Mouse (Mus musculus) heart, embryonic 15.5 days (tissue): ENCODE results near the gene Cdh23. TPM values are rescaled to one million over a fixed set of nuclear protein-coding genes. Genes with fewer than 3 reads are reported as not detected.
"Not testable (repeated sequence)": the region's sequence is repeated elsewhere in the genome, so short reads cannot be mapped to it uniquely, and the experiment has no call there.

Source experiments
- ATAC-seq: fragments of 200-750 bp; cut with Nextera tagmentation; replicated peaks from 2 replicates; pipeline ENCODE4 v1.8.0; 2017; ENCODE audit warnings: low read depth, moderate TSS enrichment; ENCODE audit not compliant: insufficient number of reproducible peaks, insufficient read depth, low FRiP score
- H3K27ac ChIP-seq: fragments of 300-500 bp; sonication (generic); 2 replicates; pipeline ENCODE4 v1.5.1; 2015; ENCODE audit warnings: mild to moderate bottlenecking, inconsistent platforms
- H3K27me3 ChIP-seq: fragments of 300-500 bp; sonication (generic); 2 replicates; pipeline ENCODE4 v1.6.1; 2015; ENCODE audit warnings: inconsistent platforms
- H3K36me3 ChIP-seq: fragments of 300-500 bp; sonication (generic); 2 replicates; pipeline ENCODE4 v1.6.1; 2015; ENCODE audit warnings: mild to moderate bottlenecking, inconsistent platforms
- H3K4me1 ChIP-seq: fragments of 300-500 bp; sonication (generic); replicated peaks from 2 replicates; pipeline ENCODE4 v1.6.1; 2015; ENCODE audit warnings: inconsistent platforms
- H3K4me2 ChIP-seq: fragments of 300-500 bp; sonication (generic); 2 replicates; pipeline ENCODE4 v1.6.1; 2015; ENCODE audit warnings: inconsistent platforms, mild to moderate bottlenecking, moderate library complexity
- H3K4me3 ChIP-seq: fragments of 300-500 bp; sonication (generic); 2 replicates; pipeline ENCODE4 v1.5.1; 2015; ENCODE audit warnings: mild to moderate bottlenecking, inconsistent platforms
- H3K9ac ChIP-seq: fragments of 300-500 bp; sonication (generic); 2 replicates; pipeline ENCODE4 v1.6.1; 2015; ENCODE audit warnings: mild to moderate bottlenecking, inconsistent platforms
- H3K9me3 ChIP-seq: fragments of 300-500 bp; sonication (generic); replicated peaks from 2 replicates; pipeline ENCODE4 v1.6.1; 2016; ENCODE audit warnings: inconsistent platforms
- WGBS: fragments of 180-500 bp; shearing (Covaris S2); methylation state at CpG from one replicate; pipeline ENCODE4 v1.1.7; 2015; ENCODE audit warnings: mixed read lengths; 5-methylcytosine and 5-hydroxymethylcytosine counted together
- polyA plus RNA-seq: library from polyadenylated mRNA; unstranded; fragments of >200 nt; fragmentation: Nextera tagmentation; extraction: Ambion mirVana; gene quantifications from 2 replicates; pipeline ENCODE4 v1.2.1, GENCODE M21; 2015

Gene Cdh23
- polyA plus RNA-seq = 0.50 and 1.4 TPM in 2 replicates

DNA sequence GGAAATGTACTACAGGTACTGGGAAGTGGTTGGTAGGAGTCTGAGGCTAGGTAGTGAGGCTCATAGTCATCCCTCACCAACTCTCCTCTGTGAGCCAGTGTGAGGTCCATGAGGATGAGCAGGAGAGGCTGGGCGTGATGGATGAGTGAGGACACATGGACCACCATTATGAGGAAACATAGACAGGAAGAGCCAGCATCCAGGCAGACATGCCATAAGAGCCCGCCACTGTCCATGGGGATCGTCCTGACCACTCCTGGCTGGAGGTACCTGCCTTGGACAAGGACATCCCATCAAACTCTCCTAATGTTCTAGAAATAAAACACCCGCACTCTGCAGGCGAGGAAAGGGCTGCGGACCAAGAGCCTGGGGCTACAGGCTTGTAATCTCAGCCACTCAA lies at the start of gene Cdh23:
TSS of gene Cdh23 (minus strand) at position 101 of the 400 bp plus-strand sequence.
- H3K4me1 ChIP-seq = no peaks in the 10 kb centered on the region
- H3K9me3 ChIP-seq = no peaks in the 10 kb centered on the region
- H3K9ac ChIP-seq = no peak within 1 kb of the TSS
- H3K4me2 ChIP-seq = no peak within 1 kb of the TSS
- WGBS = 85% methylated on average over 6 of the region's 6 CpGs
- no peak within 1 kb of the TSS for H3K4me3 ChIP-seq
- no peak for ATAC-seq
- H3K27me3 ChIP-seq = peaks cover 24% of the 10 kb centered on the region
- H3K27ac ChIP-seq = no peak within 1 kb of the TSS
- H3K36me3 ChIP-seq = no peaks in the 10 kb centered on the region

DNA sequence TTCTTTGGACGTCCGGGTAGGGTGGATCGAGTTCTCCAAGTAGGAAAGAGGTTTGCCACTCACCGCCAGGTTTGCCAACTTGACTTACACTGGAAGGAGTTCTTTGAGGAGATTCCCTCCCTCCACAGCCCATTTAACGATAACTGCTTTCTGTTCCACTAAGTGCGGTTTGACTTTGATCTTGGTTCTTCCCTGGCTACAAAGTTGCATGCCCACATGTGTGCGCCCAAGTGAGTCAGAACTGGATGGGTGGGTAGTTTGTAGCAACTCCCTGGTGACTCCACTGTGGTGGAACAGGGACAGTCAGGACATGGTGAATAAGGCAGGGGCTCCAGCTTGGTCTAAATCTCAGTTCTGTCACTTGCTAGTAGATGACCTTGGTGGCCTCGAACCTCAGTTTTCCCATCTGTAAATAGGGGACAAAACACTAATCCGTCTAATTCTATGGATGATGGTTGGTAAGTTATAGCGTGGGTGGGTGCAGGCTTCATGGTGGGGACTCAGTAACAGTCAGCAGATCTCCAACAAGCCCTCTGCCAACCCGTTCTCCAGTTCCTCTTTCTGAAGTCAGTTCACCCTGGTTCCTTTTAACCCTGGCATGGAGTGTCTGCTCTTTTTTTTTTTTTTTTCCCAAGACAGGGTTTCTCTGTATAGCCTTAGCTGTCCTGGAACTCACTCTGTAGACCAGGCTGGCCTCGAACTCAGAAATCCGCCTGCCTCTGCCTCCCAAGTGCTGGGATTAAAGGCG lies 48.4 kb upstream of the Cdh23 start:
- Histone ChIP-seq H3K4me3 (no peak overlapping the region), H3K9me3 (no peaks in the 10 kb centered on the region), H3K36me3 (no peaks in the 10 kb centered on the region), H3K4me1 (0 out of 2 replicates have a peak, but pooled peaks cover 6% of the 10 kb centered on the region), H3K4me2 (no peak overlapping the region), H3K27me3 (no peaks in the 10 kb centered on the region), H3K27ac (no peak overlapping the region), H3K9ac (no peak overlapping the region)
- 87% methylated on average over 14 of the region's 14 CpGs for WGBS
- no peak for ATAC-seq

- no peak overlapping the region for H3K4me2 ChIP-seq
- 63% methylated on average over 9 of the region's 9 CpGs for WGBS
- H3K27ac ChIP-seq = no peak overlapping the region
- no peaks in the 10 kb centered on the region for H3K27me3 ChIP-seq
- no peaks in the 10 kb centered on the region for H3K36me3 ChIP-seq
- no peak for ATAC-seq
- no peak overlapping the region for H3K9ac ChIP-seq
- no peak overlapping the region for H3K4me3 ChIP-seq
- 0 out of 2 replicates have a peak, but pooled peaks cover 6% of the 10 kb centered on the region for H3K4me1 ChIP-seq
- no peaks in the 10 kb centered on the region for H3K9me3 ChIP-seq
These were observed 47.4 kb upstream of the Cdh23 start for GRCm38 (mm10) chr10:60743681-60744080.

DNA sequence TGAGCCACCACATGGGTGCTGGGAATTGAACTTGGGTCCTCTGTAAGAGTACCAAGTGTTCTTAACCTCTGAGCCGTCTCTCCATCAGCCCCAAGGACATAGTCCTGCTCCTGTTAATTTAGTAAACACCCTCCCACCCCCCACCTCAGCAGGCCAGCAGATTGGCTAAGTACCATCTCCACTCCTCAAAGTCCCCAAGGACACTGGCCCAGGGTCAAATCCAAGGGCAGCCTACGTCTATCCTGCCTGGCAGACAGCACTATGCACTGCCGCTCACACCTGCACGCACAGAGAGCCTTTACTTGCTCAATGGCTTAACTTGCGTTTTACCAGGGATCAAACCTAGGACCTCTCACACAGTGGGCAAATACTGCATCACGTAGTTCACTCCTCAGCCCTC lies 46.7 kb upstream of the Cdh23 start:
- no peaks in the 10 kb centered on the region for H3K9me3 ChIP-seq
- H3K9ac ChIP-seq = no peak overlapping the region
- no peak for ATAC-seq
- WGBS = 73% methylated on average over 6 of the region's 6 CpGs
- no peaks in the 10 kb centered on the region for H3K36me3 ChIP-seq
- H3K4me3 ChIP-seq = no peak overlapping the region
- H3K4me2 ChIP-seq = no peak overlapping the region
- 0 out of 2 replicates have a peak, but pooled peaks cover 6% of the 10 kb centered on the region for H3K4me1 ChIP-seq
- H3K27ac ChIP-seq = no peak overlapping the region
- no peaks in the 10 kb centered on the region for H3K27me3 ChIP-seq

- H3K4me1 ChIP-seq, H3K4me2 ChIP-seq, H3K36me3 ChIP-seq, H3K27ac ChIP-seq, ATAC-seq, H3K9me3 ChIP-seq, H3K9ac ChIP-seq, H3K27me3 ChIP-seq, H3K4me3 ChIP-seq: not testable (repeated sequence)
- 76% methylated on average over 1 of the region's 1 CpGs for WGBS
These were observed 46.0 kb upstream of the Cdh23 start for GRCm38 (mm10) chr10:60742296-60742695.

DNA sequence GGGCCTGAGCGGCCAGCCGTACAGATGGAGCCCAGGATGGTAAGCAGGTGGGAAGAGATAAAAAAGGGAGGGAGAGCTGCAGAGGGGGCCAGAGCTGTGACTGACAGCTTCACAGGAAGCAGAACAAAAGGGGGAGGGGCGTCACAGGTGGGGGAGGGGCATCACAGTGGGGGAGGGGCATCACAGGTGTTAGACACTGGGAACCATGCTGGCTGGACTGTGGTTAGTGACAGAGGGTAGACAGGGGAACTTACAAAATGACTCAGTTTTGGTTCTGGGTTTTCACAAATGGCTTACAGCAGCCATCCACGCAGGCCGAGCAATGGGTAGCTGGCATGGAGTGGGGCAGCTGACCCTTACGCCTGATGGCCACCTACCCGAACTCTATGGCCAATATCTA lies 45.1 kb upstream of the Cdh23 start:
- H3K9me3 ChIP-seq = no peaks in the 10 kb centered on the region
- no peak overlapping the region for H3K4me2 ChIP-seq
- WGBS = 77% methylated on average over 7 of the region's 7 CpGs
- no peak for ATAC-seq
- peaks cover 7% of the 10 kb centered on the region for H3K4me1 ChIP-seq
- H3K27ac ChIP-seq = no peak overlapping the region
- no peaks in the 10 kb centered on the region for H3K36me3 ChIP-seq
- no peak overlapping the region for H3K4me3 ChIP-seq
- no peaks in the 10 kb centered on the region for H3K27me3 ChIP-seq
- H3K9ac ChIP-seq = no peak overlapping the region

DNA sequence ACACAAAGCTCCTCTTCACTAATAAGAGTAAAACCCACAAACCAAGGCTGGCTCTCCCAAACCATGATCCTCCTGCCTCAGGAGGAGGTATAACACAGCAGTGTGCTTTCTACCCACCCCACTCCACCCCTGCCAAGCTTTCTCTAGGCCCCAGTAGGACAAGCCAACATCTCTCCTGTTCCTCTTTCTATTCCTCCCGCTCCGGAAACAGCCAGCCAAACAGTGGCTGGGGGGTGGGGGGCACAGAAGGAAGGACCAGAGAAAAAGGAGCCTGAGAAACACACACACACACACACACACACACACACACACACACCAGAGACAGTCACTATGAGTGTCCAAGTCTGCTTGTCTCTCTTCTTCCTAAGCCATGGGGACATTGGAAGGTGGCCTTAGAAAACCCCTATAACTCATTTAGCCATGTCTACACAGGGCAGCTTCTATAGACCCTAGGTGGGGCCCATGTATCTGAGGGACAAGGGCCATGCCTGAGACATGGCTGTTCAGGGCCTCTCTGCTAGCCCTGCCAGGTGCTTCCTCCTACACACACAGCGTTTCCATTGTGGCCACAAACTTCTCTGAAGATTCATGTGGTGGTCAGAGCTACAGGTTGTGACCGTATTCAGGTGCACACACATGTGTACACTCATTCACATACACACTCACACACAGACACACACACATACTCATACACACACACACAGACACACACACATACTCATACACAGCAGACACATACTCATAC lies 43.5 kb upstream of the Cdh23 start:
- Histone ChIP-seq H3K9ac (no peak overlapping the region), H3K4me3 (no peak overlapping the region), H3K27ac (no peak overlapping the region), H3K4me1 (peaks cover 7% of the 10 kb centered on the region), H3K4me2 (no peak overlapping the region), H3K27me3 (no peaks in the 10 kb centered on the region), H3K9me3 (no peaks in the 10 kb centered on the region), H3K36me3 (no peaks in the 10 kb centered on the region)
- no peak for ATAC-seq
- WGBS = 89% methylated on average over 4 of the region's 4 CpGs

- Histone ChIP-seq H3K36me3 (no peaks in the 10 kb centered on the region), H3K27me3 (no peaks in the 10 kb centered on the region), H3K4me1 (peaks cover 7% of the 10 kb centered on the region), H3K9ac (no peak overlapping the region), H3K4me2 (no peak overlapping the region), H3K9me3 (no peaks in the 10 kb centered on the region), H3K27ac (no peak overlapping the region), H3K4me3 (no peak overlapping the region)
- no peak for ATAC-seq
- WGBS = 72% methylated on average over 8 of the region's 9 CpGs
These were observed 41.8 kb upstream of the Cdh23 start for GRCm38 (mm10) chr10:60737886-60738640.

GRCm38 (mm10) chr10:60737169-60737728 lies 41.0 kb upstream of the Cdh23 start:
- H3K4me3 ChIP-seq = no peak overlapping the region
- no peak overlapping the region for H3K27ac ChIP-seq
- no peaks in the 10 kb centered on the region for H3K27me3 ChIP-seq
- no peaks in the 10 kb centered on the region for H3K9me3 ChIP-seq
- H3K4me1 ChIP-seq = peaks cover 7% of the 10 kb centered on the region
- no peaks in the 10 kb centered on the region for H3K36me3 ChIP-seq
- ATAC-seq = no peak
- 67% methylated on average over 11 of the region's 11 CpGs for WGBS
- no peak overlapping the region for H3K4me2 ChIP-seq
- no peak overlapping the region for H3K9ac ChIP-seq

GRCm38 (mm10) chr10:60735737-60736136 lies 39.4 kb upstream of the Cdh23 start:
- Histone ChIP-seq H3K4me1 (peaks cover 7% of the 10 kb centered on the region), H3K9me3 (no peaks in the 10 kb centered on the region), H3K36me3 (no peaks in the 10 kb centered on the region), H3K27me3 (no peaks in the 10 kb centered on the region), H3K27ac (no peak overlapping the region), H3K4me2 (no peak overlapping the region), H3K9ac (no peak overlapping the region), H3K4me3 (no peak overlapping the region)
- no peak for ATAC-seq
- 88% methylated on average over 1 of the region's 1 CpGs for WGBS

DNA sequence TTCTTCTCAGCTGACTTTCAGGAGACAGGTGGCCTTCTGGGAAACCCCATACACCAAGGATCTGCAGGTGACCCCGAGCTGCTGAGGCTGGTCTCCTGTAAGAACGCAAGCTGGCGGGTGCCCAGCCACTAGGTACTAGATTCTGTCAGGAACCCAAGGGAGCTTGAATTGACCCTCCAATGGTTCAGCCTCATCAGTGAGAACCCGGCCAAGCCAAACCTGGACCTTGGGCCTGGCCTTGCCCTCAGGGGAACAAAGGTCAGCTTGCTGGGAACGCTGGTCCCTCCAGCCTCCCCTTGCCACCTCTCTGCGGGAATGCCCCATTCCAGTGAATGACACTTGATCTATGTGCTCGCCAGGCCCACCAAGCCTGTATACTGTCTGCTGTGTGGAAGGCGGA lies 37.2 kb upstream of the Cdh23 start:
- Histone ChIP-seq H3K9me3 (no peaks in the 10 kb centered on the region), H3K27ac (no peak overlapping the region), H3K4me1 (peaks cover 7% of the 10 kb centered on the region), H3K36me3 (no peaks in the 10 kb centered on the region), H3K4me3 (no peak overlapping the region), H3K4me2 (no peak overlapping the region), H3K27me3 (no peaks in the 10 kb centered on the region), H3K9ac (no peak overlapping the region)
- 81% methylated on average over 8 of the region's 8 CpGs for WGBS
- ATAC-seq = no peak
